Mouse (Mus musculus) forebrain, embryonic 10.5 days (tissue): ENCODE results near the gene Fndc3c1. TPM values are rescaled to one million over a fixed set of nuclear protein-coding genes. Genes with fewer than 3 reads are reported as not detected.
"Not testable (repeated sequence)": the region's sequence is repeated elsewhere in the genome, so short reads cannot be mapped to it uniquely, and the experiment has no call there.

Experiments used
- DNase-seq: peaks from one replicate; pipeline ENCODE4 v3.0.0-alpha.2; 2017; ENCODE audit warnings: low spot score; ENCODE audit errors: extremely low spot score
- H3K27ac ChIP-seq: fragments of 300-500 bp; sonication (generic); 2 replicates; pipeline ENCODE4 v1.5.1; 2016; ENCODE audit warnings: mild to moderate bottlenecking
- H3K27me3 ChIP-seq: fragments of 300-500 bp; sonication (generic); 2 replicates; pipeline ENCODE4 v1.6.1; 2016; ENCODE audit warnings: mild to moderate bottlenecking; ENCODE audit not compliant: poor library complexity, severe bottlenecking
- H3K36me3 ChIP-seq: fragments of 300-500 bp; sonication (generic); replicated peaks from 2 replicates; pipeline ENCODE4 v1.6.1; 2016; ENCODE audit warnings: mild to moderate bottlenecking, moderate library complexity
- H3K4me1 ChIP-seq: fragments of 300-500 bp; sonication (generic); 2 replicates; pipeline ENCODE4 v1.6.1; 2016
- H3K4me3 ChIP-seq: fragments of 300-500 bp; sonication (generic); 2 replicates; pipeline ENCODE4 v1.5.1; 2016; ENCODE audit warnings: mild to moderate bottlenecking, moderate library complexity
- H3K9me3 ChIP-seq: fragments of 300-500 bp; sonication (generic); 2 replicates; pipeline ENCODE4 v1.6.1; 2016; ENCODE audit warnings: mild to moderate bottlenecking, moderate library complexity
- WGBS: fragments of 180-500 bp; shearing (Covaris S2); methylation state at CpG from one replicate; pipeline ENCODE4 v1.1.7; 2016; 5-methylcytosine and 5-hydroxymethylcytosine counted together
- microRNA-seq: library from miRNA; unstranded; fragments of <30 nt; microRNA quantifications from one replicate; pipeline ENCODE4, GENCODE M21; 2017
- polyA plus RNA-seq: library from polyadenylated mRNA; unstranded; fragments of >200 nt; fragmentation: Nextera tagmentation; extraction: Ambion mirVana; gene quantifications from 2 replicates; pipeline ENCODE4 v1.2.1, GENCODE M21; 2016

Fndc3c1 gene
- polyA plus RNA-seq = 73.3 and 79.8 TPM in 2 replicates

DNA sequence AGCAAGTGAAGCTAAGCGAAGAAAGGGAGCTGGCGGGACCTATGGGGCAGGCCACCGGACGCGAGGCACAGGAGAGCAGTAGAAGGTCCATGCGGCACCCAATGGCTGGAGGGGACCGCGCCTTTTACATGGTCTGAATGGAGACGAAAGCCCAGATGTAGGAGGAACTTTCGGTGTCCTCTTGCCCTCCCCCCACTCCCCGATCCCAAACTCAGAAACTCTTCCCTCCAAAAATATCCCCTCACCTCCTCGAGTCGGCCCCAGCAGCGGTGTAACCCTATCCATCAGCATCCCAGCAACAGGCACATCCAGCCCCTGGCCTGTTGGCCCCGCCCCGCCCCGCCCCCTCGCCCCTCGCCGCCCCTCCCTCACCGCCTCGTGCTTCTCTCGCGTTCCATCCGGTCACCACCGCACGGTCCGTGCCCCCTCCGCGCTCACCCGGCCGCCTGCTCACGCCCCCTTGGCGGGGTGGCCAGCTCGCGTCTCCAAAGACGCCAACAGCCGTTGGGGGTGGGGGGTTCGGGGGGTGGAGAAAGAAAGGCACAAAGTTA, at the start of gene Fndc3c1:
Fndc3c1 (minus strand) TSS at position 301 of the 551 bp plus-strand sequence.
- Histone ChIP-seq H3K27ac (peak within 1 kb of the TSS; percentile 87), H3K4me1 (peaks cover 16% of the 10 kb centered on the region), H3K4me3 (peak within 1 kb of the TSS; percentile 54), H3K9me3 (no peaks in the 10 kb centered on the region), H3K36me3 (no peaks in the 10 kb centered on the region), H3K27me3 (peaks cover 35% of the 10 kb centered on the region)
- DNase-seq = peak; percentile 74
- WGBS = 12% methylated on average over 29 of the region's 39 CpGs

DNA sequence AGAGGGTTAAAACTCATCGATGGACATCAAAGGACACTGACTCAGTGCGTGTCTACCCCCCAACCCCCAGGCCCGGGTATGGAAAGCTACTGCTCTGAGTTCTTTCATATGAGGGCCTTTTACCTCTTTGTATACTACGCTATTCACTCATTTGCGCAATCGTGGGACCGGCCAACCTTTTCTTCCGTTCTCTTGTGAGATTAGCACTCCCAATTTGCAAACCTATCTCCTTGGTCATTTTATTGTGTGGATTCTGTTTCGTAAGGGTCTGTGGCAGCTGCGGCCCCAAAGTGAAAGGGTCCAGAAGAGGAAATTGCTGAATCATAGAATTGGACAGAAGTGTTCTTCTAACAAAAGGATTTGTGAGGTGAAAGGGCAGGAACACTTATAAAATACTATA, 1.2 kb upstream of the Fndc3c1 start:
- Histone ChIP-seq H3K4me1 (peaks cover 16% of the 10 kb centered on the region), H3K9me3 (no peaks in the 10 kb centered on the region), H3K4me3 (peak overlapping the region; percentile 54), H3K36me3 (no peaks in the 10 kb centered on the region), H3K27ac (peak overlapping the region; percentile 87), H3K27me3 (peaks cover 35% of the 10 kb centered on the region)
- WGBS = 27% methylated on average over 10 of the region's 10 CpGs
- no peak for DNase-seq

DNA sequence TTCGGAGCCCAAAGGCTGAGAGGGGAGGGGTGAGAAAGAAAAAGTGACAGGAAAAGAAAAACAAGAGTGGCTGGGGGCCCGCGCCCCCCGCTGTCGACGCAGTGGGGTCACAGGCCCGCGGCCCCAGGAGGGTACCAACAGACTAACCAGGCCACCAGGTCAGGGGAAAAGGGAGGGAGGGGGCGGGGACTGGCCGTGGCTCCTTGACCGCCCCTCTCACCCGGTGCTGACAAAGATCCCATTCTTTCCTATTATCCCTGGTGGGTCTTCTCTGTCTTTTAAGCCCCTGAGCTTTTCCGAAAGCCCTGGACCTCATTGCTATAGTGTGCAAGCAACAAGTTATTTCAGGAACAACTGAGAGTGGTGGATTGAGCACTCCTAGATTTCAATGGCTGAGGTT, 470 bp upstream of the Fndc3c1 start:
- H3K9me3 ChIP-seq = no peaks in the 10 kb centered on the region
- H3K4me1 ChIP-seq = peaks cover 16% of the 10 kb centered on the region
- 19% methylated on average over 5 of the region's 13 CpGs for WGBS
- H3K27me3 ChIP-seq = peaks cover 35% of the 10 kb centered on the region
- DNase-seq = no peak
- H3K36me3 ChIP-seq = no peaks in the 10 kb centered on the region
- peak overlapping the region; percentile 54 for H3K4me3 ChIP-seq
- H3K27ac ChIP-seq = peak overlapping the region; percentile 87

DNA sequence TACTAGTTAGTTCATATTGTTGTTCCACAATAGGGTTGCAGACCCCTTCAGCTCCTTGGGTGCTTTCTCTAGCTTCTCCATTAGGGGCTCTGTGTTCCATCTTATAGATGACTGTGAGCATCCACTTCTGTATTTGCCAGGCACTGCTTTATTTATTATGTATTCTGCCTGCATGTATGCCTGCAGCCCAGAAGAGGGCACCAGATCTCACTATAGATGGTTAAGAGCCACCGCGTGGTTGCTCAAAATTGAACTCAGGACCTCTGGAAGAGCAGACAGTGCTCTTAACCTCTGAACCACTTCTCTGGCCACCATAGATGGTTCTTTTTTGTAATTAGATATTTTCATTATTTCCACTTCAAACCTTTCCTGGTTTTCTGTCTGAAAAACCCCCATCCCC, 5.3 kb downstream of the Fndc3c1 start:
- H3K9me3 ChIP-seq, DNase-seq, H3K27me3 ChIP-seq, H3K36me3 ChIP-seq, H3K4me1 ChIP-seq, H3K4me3 ChIP-seq, H3K27ac ChIP-seq: not testable (repeated sequence)
- WGBS = 22% methylated on average over 2 of the region's 2 CpGs

DNA sequence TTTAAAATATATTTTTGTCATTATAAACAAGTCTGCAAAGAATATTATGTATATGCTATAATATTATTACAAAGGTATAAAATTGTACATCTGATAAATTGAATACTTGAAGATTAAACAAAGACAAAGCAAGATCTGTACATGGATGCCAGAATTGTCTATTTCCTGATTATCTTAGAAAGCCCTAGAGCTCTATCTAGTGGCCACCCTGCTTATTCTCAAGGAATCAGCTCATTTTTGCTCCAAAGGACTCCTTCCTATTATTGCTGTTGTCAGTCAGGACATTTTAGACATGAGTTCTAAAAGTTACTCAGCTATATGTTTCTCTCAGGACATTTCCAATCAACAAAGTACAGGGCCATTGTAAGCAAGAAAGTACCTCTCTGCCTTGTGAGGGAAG, 99.9 kb downstream of the Fndc3c1 start:
- H3K9me3 ChIP-seq = no peaks in the 10 kb centered on the region
- H3K27me3 ChIP-seq = no peaks in the 10 kb centered on the region; the same call in 1 of the 2 replicates
- DNase-seq = no peak
- no peaks in the 10 kb centered on the region for H3K4me1 ChIP-seq
- H3K4me3 ChIP-seq = no peak overlapping the region
- H3K27ac ChIP-seq = no peak overlapping the region
- no peaks in the 10 kb centered on the region for H3K36me3 ChIP-seq

DNA sequence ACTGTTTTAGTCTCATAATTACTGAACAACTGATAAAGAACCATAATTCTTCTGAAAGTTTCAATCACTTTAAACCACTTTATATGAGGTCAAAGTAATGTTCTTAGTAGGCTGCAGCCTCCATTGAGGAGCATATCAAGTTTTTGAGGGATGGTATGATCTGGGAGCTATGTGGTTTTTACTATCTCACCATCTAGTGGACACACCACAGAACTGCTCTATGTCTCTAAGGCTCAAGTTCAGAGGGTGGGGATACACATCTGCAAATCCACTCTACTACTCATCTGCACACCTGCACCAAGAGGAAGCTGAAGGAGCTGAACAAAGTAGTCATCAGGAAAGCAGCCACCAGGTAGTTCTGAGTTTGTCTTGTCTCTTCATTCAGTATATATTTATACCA, 104.6 kb downstream of the Fndc3c1 start:
- Histone ChIP-seq H3K9me3 (no peaks in the 10 kb centered on the region), H3K36me3 (no peaks in the 10 kb centered on the region), H3K27ac (no peak overlapping the region), H3K27me3 (peaks cover 9% of the 10 kb centered on the region; the same call in 1 of the 2 replicates), H3K4me1 (no peaks in the 10 kb centered on the region), H3K4me3 (no peak overlapping the region)
- DNase-seq = no peak

Small RNA genes lying within 50 kb of the gene (microRNA-seq; reads per million reads assigned to microRNA genes)
- gene Gm27428 = not detected

Other genes starting within 250 kb of the Fndc3c1 start
- not detected in 2 replicates for gene Fnd3c2, start 230.0 kb downstream of the Fndc3c1 start, polyA plus RNA-seq
- gene Gm5127, start 97.8 kb upstream of the Fndc3c1 start, polyA plus RNA-seq = 1.8 and 2.1 TPM in 2 replicates
- 0.68 and 1.0 TPM in 2 replicates for gene Cysltr1, start 118.3 kb upstream of the Fndc3c1 start, polyA plus RNA-seq